Mouse (Mus musculus): ENCODE measurements at regions not wholly inside any gene's neighbourhood (a gene's known extent, or its start where the extent isn't known, plus 50 kb on each side); places are given as distances from the start of the nearest gene placed in this dataset.
A peak's percentile ranks its signal among the peaks of the same experiment; 100 is the strongest.

DNA sequence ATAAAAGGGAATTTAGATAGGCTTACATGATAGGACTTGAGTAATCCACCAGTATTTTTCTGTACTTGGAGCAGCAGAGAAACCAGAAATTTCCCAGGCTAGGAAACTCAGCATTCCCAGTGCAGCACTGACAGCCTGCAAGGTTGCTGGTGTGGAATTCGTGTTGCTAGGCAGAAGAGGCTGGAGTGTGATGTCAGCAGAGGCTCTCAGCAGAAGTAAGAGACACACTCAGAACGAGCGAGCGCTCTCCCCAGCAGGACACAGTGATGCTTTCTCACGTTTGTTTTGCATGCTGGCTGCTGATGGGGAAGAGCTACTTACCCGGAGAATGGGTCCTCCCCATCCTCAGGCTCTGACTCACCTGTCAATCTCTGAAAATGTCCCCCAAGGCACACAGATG lies 104.7 kb downstream of the Dusp6 start:
- no peak for DNase-seq (ENCODE audit: low spot score)

DNA sequence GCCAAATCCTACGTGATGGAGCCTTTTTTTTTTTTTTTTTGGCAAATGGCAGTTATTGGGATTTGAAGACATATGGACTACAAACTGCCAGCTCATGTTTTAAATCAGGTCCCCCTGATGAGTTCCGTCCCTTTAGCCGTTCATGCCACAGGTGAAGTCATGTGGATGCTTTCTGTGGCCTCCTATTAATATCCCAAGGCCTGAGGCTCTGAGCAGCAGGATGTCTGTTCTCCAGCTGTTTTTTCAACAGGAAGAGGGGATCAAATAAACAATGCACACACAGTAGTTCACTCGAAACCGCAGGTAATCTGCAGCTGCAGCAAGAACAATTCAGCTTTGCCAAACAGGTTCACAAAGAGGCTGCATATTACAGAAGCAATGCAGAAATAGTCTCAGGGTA lies 112.1 kb downstream of the Dusp6 start:
- DNase-seq (ENCODE audit: low spot score) = no peak

DNA sequence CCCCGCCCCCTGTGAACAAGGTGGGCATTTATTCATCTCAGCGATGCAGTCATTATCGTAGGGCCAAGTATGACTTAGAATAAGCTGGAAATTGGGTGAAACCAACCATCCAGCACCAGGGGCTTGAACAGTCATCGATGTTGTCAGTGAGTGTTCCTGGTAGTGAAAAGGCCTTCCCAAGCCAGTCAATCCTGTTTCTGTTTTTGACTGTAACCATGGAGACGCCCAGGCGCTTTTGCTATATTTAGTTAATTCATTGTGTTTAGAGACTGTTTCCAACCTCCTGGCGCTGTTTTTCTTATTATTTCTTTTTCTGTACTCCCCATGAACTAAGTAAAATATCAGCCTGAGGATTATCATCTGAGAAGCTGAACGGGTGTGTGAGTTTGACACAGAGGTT lies 113.4 kb downstream of the Dusp6 start:
- DNase-seq (ENCODE audit: low spot score) = no peak

DNA sequence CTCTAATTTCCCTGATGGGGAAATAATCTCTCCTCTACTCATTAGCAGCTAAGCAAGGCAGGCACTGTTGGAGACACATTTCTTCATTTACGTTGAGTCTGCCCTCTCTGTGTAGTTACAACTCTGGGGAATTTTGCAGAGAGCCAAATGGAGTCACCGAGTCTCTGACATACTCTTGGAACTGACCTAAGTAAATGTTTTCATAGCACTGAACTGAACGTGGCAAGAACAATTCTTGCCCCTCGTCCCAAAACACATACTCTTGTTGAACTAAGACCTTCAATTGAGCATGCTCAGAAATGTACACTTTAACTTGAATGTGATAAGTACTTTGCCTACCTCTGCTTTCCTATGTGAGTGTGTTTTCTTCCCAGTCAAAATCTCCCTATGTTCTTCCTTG lies 114.5 kb downstream of the Dusp6 start:
- no peak for DNase-seq (ENCODE audit: low spot score)

DNA sequence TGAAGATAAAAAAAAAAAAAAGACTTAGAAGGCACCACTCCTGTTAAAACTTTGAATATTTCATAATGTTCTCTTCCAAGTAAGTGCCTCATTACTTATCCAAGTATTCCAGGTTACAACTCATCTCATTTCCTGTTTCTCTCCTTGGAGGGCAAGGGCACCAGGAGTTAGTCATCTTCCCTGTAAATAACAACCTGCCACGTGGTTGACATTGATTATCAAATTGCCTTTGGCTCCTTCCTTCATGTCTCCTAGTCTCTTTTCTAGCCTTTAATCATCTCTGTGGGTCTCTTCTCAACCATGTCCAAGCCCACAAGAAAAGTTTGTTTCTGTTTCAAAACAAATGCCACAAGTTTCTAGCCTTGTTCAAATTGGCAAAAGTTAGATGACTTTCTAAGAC lies 116.1 kb downstream of the Dusp6 start:
- DNase-seq (ENCODE audit: low spot score) = no peak

DNA sequence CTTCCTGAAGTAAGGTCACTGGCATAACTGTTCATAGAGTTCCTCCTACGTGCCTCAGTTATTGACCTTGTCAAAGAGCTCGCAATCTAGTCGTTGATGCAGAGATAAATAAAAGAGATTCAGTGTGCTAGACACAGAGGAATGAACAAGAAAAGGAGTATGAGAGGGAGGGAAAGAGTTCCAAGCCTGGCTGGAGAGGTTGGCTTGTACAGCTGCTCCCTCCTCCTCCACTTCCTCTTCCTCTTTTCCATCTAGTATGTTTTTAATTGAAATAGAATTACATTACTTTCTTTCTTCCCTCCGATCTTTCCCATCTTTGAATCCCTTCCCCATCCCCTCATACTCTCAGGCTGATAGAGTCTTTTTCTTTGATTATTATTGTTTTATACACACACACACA lies 117.1 kb downstream of the Dusp6 start:
- no peak for DNase-seq (ENCODE audit: low spot score)

DNA sequence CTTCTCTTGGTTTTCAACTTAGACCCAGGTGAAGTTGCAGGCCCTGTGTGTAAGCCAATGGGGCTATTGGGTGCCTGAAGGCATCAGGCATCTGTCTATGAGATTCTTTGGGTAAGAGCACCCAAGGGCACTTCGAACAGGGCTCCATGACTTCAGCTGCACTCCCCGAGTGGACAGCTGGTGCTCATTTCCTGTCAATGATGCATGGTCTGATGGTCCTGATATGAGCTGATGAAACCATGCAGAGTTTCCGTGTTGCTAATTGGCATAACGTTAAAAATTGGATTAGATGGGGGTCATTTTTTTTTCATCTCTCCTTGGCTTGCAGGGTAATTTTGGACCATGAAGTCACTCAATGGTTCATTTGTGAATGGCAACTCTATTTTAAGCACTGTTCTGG lies 120.0 kb downstream of the Dusp6 start:
- DNase-seq (ENCODE audit: low spot score) = no peak

DNA sequence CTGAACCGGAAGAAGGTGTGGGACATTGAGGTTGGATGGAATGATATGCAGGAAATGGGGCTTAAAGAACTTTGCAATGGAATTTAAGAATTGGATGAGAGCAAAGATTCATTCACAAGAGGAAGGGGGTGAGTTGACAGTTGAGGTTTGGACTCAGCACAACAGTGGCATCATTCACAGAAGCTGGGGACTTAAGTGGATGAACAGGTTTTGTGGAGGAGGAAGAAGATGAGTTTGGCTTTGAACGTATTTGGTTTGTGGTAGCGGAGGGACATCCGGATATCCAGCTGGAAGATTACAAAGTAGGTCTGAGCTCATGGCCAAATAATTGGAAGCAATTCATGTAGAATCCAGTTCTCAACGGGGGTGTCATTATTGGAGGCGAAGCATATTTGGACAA lies 121.3 kb downstream of the Dusp6 start:
- DNase-seq (ENCODE audit: low spot score) = no peak

DNA sequence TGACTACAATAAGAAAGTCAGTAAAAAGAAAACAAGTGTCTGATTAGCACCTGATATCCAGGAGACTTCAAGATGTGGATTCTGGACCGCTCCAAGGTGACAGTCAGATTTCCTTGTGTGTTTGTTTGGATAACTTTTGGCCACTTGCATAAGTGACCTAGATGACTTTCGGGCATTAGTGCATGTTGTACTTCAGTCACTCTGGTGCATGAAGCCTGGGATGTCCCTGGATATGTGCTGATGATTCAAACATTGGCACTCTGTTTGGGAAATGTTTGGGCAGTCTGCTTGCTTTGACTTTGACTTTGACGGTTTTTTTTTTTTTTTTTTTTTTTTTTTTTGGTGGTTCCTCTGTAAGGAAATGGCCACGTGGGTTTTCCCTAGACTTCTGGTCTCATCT lies 121.8 kb downstream of the Dusp6 start:
- DNase-seq (ENCODE audit: low spot score) = no peak

DNA sequence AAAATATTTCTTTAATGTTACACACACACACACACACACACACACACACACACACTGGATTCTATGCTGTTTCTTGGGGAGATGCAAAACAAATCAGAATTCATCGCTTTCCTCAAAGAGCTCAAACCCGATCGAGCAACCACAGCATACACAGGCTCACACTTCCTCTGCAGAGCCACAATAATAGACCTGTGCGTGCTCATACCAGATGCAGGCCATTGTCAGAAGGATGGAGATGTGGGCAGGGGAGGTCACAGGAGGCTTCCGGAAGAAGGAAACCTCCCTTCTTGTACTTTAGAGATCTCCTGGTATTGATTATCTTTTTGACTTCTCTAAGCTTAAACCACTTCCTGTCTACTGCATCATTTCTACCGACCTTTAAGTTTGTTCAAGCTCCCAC lies 122.8 kb downstream of the Dusp6 start:
- DNase-seq (ENCODE audit: low spot score) = no peak

DNA sequence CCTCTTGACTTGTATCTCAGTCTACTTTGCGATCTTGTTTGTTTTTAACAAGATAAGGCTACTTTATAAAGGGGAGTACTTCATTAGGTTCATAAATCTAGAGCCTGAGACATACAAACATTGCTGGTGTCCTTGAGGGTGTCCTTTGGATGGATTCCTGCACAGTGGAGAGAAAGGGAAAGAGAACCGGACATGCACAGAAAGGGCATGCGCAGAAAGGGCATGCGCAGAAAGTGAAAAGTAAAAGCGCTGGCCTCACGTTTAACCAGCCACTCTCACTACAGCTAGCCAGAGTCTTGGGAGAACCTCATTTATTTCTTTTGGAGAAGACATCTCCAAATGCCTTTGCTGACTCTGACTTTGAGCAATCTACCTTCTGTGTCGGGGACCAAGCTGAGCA lies 125.5 kb downstream of the Dusp6 start:
- peak; percentile 39 for DNase-seq (ENCODE audit: low spot score)

DNA sequence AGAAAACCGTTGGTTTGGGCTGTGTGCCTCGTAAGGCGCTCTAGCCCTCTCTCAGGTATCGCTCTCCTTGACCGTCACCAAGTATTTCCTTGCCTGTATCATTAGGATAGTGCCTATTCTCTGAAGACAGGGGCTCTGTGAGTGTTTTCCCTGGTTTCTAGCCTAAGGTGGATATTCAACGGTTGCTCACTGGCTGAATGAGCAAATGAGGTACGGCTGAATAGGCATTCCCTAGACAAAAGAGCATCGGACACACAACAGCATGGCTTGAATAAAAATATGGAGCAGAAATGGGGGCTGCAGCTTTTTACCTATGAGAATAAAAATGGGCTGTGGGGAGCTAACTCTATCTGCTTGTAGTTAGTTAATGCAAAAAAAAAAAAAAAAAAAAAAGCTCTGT lies 126.0 kb downstream of the Dusp6 start:
- no peak for DNase-seq (ENCODE audit: low spot score)

DNA sequence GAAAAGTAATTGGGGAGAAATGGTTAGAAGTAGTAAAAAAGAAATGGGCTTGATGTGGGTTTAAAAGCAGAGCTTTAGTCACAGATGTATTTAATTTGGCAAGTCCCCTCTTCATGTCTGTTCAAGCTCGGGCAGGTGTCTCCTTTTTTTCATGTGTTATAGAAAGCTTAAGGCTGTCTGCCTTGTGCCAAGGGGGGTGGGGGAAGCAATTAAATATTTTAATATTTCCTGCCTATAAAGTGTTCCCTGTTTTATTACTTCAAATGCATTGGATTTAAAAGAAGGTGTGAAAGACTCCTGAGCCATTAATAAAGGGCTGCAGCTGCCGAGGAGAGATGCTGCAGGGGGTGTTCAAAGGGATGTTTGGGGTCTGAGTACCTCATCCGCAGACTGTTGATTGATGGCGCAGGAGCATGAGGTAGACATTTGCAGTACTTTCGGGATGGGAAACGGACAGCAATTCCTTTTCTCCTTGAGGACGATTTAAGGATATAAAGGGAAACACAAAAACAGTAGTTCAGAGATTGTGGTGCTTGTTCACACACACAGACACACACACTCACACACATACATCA lies 127.7 kb downstream of the Dusp6 start:
- no peak for DNase-seq (ENCODE audit: low spot score)

DNA sequence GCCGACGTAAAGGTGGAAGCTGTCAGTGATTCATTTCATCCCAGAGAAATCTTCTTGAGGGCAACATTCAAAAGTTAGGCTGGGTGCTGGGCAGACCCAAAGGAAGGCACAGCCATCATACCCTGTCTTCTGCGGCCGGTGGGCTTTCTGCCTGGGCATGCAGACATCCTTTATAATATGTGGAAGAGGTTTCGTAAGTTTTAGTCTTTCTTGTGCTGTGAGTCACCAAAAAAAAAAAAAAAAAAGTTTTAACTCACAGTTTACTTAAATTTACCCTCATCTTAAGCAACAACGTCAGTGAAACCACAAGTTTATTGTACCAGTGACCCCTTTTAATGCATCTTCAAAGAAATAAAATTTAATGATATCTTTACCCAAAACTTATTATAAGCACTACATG lies 128.7 kb downstream of the Dusp6 start:
- DNase-seq (ENCODE audit: low spot score) = no peak

DNA sequence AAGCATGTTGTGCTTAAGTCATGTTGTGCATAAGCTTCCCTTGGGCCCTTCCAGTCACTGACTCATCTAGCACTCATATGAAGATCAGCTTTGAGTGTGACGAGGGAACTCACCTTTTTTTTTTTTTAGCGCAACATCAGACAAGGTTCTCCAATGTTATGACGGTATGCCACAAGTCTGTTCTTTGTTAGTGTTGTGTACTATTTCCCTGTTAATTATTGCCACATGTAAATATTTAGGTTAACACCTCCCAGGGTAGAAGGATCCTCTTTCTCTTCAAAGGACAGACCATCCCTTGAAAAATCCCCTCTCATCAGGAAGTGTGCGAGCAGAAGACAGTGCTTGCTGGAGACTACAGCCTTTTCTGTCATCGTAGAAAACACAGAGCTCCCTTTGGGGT lies 129.9 kb downstream of the Dusp6 start:
- DNase-seq (ENCODE audit: low spot score) = no peak

DNA sequence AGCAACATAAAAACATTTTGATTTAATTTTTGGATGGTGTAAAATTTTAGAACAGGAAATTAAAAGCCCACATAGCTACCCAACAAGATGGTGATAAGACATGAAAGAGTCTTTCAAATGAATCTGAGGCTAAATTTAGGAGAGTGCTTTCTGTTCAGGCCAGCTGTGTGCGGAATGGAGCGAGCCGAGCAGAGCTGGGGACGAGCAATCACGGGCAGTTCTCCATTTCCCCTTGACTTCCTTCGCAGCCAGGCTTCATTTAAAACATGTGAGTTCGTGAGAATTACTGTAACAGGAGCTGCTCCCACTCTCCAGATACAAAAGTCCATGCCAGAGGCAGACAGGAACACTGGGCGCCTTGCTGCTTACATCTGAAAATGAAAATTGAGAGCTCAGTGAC lies 130.5 kb downstream of the Dusp6 start:
- no peak for DNase-seq (ENCODE audit: low spot score)

DNA sequence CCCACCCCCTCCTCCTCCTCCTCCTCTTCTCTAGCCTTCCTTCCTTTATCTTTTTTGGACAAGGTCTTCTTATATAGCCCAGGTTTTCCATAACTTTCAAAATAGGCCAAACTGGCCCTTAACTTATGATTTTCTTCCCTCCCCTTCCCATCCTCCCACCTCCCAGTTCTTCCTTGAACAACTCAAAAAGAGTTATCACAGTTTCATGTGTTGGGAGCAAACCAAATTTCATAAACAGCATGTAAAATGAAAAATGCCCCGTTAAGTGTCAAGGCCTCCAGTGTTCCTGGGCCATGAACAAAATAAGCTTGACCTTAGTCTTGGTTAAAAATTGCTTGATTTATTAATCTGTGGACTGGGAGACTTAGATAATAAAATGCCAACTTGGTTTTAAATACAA lies 132.4 kb downstream of the Dusp6 start:
- DNase-seq (ENCODE audit: low spot score) = no peak

DNA sequence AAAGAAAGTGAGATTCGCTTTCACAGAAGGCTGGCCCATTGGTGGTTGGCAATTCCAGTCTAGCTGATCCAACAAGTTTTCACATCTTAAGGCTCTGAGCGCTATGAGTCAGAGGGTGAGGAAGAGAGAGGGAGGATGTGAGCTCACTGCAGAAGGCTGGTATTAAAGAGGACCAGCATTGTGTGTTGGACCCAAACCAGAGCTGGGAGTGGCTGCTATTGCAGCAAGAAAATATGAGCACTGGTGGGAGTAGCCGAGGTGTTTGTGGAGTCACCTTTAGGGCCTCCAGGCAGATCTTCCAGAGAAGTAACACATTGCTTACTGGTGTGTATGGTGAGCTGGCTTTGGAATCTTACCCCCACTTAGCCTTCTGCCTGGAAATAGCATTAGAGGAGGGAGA lies 133.6 kb downstream of the Dusp6 start:
- no peak for DNase-seq (ENCODE audit: low spot score)

DNA sequence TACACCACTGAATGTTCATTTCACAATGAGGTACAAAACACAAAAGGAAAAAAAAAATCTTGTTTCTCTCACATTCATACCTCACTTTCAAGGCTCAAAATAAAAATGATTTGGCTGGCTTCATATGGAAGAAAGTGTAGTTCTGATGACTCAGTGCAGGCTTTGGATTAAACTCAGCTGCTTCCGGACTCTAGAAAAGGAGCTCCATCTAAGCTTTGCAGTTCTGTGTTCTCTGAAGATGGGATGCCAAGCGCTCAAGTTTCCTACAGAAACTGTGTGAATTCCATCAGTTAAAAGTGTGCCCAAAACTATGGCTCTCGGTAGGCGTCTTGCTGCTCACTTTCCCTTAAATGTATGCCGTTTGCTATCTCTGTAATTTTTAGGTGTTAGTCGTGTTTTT lies 137.0 kb downstream of the Dusp6 start:
- no peak for DNase-seq (ENCODE audit: low spot score)

DNA sequence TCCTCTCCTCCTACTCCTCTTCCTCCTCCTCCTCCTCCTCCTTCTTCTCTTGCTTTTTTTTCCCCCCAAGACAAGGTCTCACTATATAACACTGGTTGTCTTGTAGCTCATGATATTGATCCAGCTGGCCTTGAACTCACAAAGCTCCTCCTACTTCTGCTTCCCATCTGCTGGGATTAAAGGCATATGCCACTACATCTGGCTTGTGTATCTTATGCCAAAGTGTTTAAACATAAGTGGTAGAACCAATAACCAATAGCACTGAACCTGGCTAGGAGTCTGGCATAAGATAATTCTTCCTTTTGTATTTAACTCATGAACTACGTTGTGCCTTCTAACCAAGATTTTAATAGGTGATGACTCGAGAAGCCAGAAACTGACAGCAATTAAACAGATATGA lies 143.7 kb downstream of the Dusp6 start:
- no peak for DNase-seq (ENCODE audit: low spot score)

DNA sequence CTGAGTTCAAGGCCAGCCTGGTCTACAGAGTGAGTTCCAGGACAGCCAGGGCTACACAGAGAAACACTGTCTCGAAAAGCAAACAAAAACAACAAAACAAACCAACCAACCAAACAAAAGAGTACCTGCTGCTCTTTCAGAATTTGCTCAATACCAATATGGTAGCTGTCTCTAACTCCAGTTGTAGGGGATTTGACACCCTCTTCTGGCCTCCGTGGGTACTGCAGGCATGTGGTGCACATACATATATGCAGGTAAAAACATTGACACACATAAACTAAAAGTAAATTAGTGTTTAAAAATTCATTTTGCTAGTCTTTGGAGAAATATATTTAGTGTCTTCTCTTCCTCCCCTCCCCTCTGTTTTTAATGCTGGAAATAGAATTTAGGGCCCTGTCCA lies 145.8 kb downstream of the Dusp6 start:
- no peak for DNase-seq (ENCODE audit: low spot score)

DNA sequence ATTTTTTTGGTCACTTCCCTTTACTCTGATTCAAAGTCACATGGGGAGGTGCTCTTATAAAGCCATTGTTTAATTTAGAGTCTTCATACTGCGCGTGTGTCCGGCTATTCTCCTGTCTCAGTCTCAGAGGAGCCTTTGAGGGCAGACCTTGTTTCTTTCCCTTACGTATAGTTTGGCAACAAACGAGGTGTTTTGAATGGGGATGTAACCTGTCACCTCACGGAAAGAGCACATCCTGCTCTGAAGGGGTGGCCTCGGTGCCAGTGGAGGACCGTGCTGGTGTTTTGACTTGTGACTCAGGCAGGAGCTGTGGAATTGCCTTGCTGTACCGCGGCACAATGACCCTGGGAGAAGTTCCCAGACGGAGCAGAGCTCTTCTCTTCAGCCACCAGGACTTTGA lies 146.7 kb downstream of the Dusp6 start:
- DNase-seq (ENCODE audit: low spot score) = no peak

DNA sequence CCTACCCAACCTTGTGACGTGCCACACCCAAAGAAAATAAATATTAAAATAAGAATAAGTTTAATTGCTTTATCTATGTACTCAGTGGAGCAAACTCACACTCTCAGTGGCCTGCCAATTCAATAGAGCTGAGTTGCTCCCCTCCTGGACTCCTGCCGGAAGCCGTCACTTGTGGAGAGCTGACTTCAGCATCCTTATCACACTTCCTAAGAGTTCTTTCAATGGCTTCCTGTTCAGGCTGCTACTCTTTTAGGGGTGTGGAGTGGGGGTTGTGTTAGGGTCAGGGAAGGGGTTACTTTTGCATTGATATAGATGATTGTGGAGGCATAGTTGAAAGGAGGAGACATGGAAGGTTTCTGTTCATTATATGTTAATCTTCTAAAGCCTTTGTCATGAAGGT lies 147.7 kb downstream of the Dusp6 start:
- no peak for DNase-seq (ENCODE audit: low spot score)

DNA sequence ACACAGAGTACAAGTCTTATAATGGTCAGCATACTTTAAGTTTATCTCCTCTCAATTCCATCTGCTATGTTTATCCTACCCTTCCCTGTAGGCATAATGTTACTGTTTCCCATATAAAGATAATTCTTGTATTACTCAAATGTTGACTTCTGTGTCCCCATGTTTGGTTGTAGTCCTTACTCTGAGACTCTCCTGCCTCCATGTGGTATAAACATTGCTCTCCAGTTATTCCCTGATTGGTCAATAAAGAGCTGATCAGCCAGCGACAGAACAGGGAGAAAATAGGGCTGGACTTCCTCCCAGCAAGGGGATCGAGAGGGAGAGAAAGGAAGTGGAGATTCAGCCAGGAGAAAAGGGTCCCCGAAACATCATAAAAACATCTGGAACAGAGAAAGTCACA lies 150.4 kb downstream of the Dusp6 start:
- DNase-seq (ENCODE audit: low spot score) = no peak

DNA sequence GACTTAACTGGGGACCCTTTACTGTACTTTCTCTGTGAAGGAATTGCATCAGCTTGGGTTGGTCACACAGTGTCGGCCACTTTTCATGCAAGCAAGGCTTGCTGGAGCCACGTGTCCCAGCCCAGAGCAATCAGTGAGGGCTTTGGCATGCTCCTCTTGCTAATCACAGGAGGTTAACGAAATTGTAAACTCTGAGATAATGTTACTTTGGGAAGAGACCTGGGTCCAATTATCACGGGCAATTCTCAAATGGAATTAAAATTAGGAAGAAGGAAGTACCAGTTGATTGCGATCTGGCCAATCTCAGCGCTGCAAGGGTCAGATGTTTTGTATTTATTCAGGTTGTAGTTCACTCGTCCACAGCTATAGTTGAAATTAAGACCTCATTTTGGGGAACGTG lies 153.2 kb downstream of the Dusp6 start:
- no peak for DNase-seq (ENCODE audit: low spot score)
